Mouse (Mus musculus) stomach, embryonic 15.5 days (tissue): ENCODE data around the gene Cflar. TPM values are rescaled to one million over a fixed set of nuclear protein-coding genes. Genes with fewer than 3 reads are reported as not detected.
"Not testable (repeated sequence)": the region's sequence is repeated elsewhere in the genome, so short reads cannot be mapped to it uniquely, and the experiment has no call there.

ENCODE experiments used
- ATAC-seq: fragments of 200-750 bp; cut with Nextera tagmentation; 2 replicates; pipeline ENCODE4 v1.8.0; 2017; ENCODE audit warnings: low read depth, moderate number of reproducible peaks, moderate TSS enrichment; ENCODE audit not compliant: insufficient read depth, low FRiP score
- H3K27ac ChIP-seq: fragments of 300-500 bp; sonication (generic); 2 replicates; pipeline ENCODE4 v1.5.1; 2015; ENCODE audit warnings: mild to moderate bottlenecking, inconsistent platforms
- H3K27me3 ChIP-seq: fragments of 300-500 bp; sonication (generic); replicated peaks from 2 replicates; pipeline ENCODE4 v1.6.1; 2015; ENCODE audit warnings: inconsistent platforms
- H3K36me3 ChIP-seq: fragments of 300-500 bp; sonication (generic); 2 replicates; pipeline ENCODE4 v1.6.1; 2015; ENCODE audit warnings: inconsistent platforms
- H3K4me1 ChIP-seq: fragments of 300-500 bp; sonication (generic); 2 replicates; pipeline ENCODE4 v1.6.1; 2015; ENCODE audit warnings: inconsistent platforms
- H3K4me2 ChIP-seq: fragments of 300-500 bp; sonication (generic); 2 replicates; pipeline ENCODE4 v1.6.1; 2015; ENCODE audit warnings: mild to moderate bottlenecking, inconsistent platforms
- H3K4me3 ChIP-seq: fragments of 300-500 bp; sonication (generic); replicated peaks from 2 replicates; pipeline ENCODE4 v1.5.1; 2015; ENCODE audit warnings: inconsistent platforms
- H3K9ac ChIP-seq: fragments of 300-500 bp; sonication (generic); 2 replicates; pipeline ENCODE4 v1.6.1; 2015; ENCODE audit warnings: inconsistent platforms
- H3K9me3 ChIP-seq: fragments of 300-500 bp; sonication (generic); 2 replicates; pipeline ENCODE4 v1.6.1; 2016; ENCODE audit warnings: inconsistent platforms
- WGBS: fragments of 180-500 bp; shearing (Covaris S2); methylation state at CpG from one replicate; pipeline ENCODE4 v1.1.7; 2015; 5-methylcytosine and 5-hydroxymethylcytosine counted together
- polyA plus RNA-seq: library from polyadenylated mRNA; unstranded; fragments of >200 nt; fragmentation: Nextera tagmentation; extraction: Ambion mirVana; gene quantifications from 2 replicates; pipeline ENCODE4 v1.2.1, GENCODE M21; 2015

Cflar gene
- polyA plus RNA-seq, 1 experiment from 2014 or later: 38.2 TPM

- Histone ChIP-seq H3K4me3 (peak overlapping the region; percentile 10; the same call in 1 of the 2 replicates), H3K27ac (no peak overlapping the region), H3K9ac (no peak overlapping the region), H3K9me3 (no peaks in the 10 kb centered on the region), H3K36me3 (0 out of 2 replicates have a peak, but pooled peaks cover 2% of the 10 kb centered on the region), H3K4me2 (peak overlapping the region; percentile 39), H3K4me1 (no peaks in the 10 kb centered on the region), H3K27me3 (no peaks in the 10 kb centered on the region)
- no peak for ATAC-seq
- WGBS: 47% methylated on average over 4 of the region's 4 CpGs
Measured at GRCm38 (mm10) chr1:58796853-58797252, 85.5 kb downstream of the Cflar start.

- ATAC-seq: no peak
- Histone ChIP-seq H3K9me3 (no peaks in the 10 kb centered on the region), H3K9ac (no peak overlapping the region), H3K27ac (no peak overlapping the region), H3K4me1 (no peaks in the 10 kb centered on the region), H3K27me3 (no peaks in the 10 kb centered on the region), H3K4me3 (no peak overlapping the region), H3K4me2 (peak overlapping the region; percentile 39), H3K36me3 (0 out of 2 replicates have a peak, but pooled peaks cover 2% of the 10 kb centered on the region)
- WGBS: 69% methylated on average over 2 of the region's 2 CpGs
Measured at GRCm38 (mm10) chr1:58797370-58797769, 86.1 kb downstream of the Cflar start.

DNA sequence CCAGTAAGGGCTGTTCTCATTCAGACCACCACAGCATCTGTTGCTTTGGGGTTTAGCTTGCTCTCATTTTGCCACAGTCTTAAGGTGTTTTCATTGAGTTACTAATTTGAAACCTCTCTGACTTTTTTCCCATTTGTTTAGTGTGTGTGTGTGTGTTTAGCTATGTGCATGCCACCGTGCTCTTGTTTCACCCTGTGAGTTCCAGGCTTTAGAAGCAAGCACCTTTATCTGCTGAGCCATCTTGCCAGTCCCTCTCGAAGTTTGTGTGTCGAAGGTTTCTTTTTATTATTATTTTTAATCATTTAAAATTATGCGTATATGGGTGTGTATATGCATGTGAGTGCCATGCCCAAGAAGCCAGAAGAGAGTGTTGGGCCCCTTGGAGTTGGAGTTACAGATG, 87.6 kb downstream of the Cflar start:
- no peak for ATAC-seq
- no peaks in the 10 kb centered on the region for H3K9me3 ChIP-seq
- H3K9ac ChIP-seq: no peak overlapping the region
- H3K4me3 ChIP-seq: no peak overlapping the region
- H3K4me1 ChIP-seq: no peaks in the 10 kb centered on the region
- no peak overlapping the region for H3K27ac ChIP-seq
- H3K4me2 ChIP-seq: no peak overlapping the region
- H3K27me3 ChIP-seq: no peaks in the 10 kb centered on the region
- H3K36me3 ChIP-seq: 0 out of 2 replicates have a peak, but pooled peaks cover 2% of the 10 kb centered on the region
- 95% methylated on average over 4 of the region's 4 CpGs for WGBS

DNA sequence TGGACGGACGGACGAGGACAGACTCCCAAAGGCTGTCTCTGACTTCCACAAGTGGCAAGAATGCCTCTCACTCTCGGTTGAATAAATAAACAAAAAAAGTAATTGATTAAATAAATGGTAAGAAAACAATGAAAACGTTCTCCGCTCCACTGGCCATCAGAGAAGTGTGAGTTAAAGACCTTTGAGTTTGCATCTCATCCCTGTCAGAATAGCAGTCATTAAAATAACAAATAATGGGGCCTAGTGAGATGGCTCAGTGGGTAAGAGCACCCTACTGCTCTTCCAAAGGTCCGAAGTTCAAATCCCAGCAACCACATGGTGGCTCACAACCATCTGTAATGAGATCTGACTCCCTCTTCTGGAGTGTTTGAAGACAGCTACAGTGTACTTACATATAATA, 89.3 kb downstream of the Cflar start:
- H3K36me3 ChIP-seq, H3K27me3 ChIP-seq: not testable (repeated sequence)
- 77% methylated on average over 7 of the region's 7 CpGs for WGBS

DNA sequence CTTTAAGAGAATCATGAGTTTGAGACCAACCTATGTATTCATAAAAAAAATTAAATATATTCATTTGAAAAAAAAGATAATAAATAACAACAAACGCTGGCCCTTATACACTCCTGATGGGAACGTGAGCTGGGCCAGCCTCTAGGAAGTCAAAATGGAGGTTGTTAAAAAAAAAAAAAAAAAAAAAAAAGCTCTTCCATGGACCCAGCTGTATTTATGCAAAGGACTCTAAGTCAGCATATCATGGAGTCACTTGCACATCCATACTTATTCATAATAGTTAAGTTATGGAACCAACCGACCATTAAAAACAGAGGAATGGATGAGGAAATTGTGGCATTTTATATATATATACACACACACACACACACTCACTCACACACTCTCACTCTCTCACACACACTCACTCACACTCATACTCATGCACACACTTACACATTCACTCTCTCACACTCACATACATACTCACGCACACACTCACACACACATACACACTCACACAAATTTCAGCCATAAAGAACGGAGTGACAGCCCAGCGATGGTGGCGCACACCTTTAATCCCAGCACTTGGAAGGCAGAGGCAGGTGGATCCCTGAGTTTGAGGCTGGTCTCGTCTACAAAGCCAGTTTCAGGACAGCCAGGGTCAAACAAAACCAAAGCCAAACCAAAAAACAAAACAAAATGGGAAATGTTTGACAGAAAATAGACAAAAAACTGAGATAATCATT, 90.4 kb downstream of the Cflar start:
- no peaks in the 10 kb centered on the region for H3K27me3 ChIP-seq
- 88% methylated on average over 8 of the region's 8 CpGs for WGBS
- H3K27ac ChIP-seq: no peak overlapping the region
- no peaks in the 10 kb centered on the region for H3K9me3 ChIP-seq
- H3K4me1 ChIP-seq: no peaks in the 10 kb centered on the region
- H3K9ac ChIP-seq: no peak overlapping the region
- ATAC-seq: no peak
- H3K4me3 ChIP-seq: no peak overlapping the region
- 0 out of 2 replicates have a peak, but pooled peaks cover 2% of the 10 kb centered on the region for H3K36me3 ChIP-seq
- no peak overlapping the region for H3K4me2 ChIP-seq

More for the DNA sequence above, 89.3 kb downstream of the Cflar start:
- not testable (repeated sequence) for H3K4me1 ChIP-seq, ATAC-seq, H3K9ac ChIP-seq, H3K27ac ChIP-seq, H3K9me3 ChIP-seq, H3K4me3 ChIP-seq, H3K4me2 ChIP-seq

DNA sequence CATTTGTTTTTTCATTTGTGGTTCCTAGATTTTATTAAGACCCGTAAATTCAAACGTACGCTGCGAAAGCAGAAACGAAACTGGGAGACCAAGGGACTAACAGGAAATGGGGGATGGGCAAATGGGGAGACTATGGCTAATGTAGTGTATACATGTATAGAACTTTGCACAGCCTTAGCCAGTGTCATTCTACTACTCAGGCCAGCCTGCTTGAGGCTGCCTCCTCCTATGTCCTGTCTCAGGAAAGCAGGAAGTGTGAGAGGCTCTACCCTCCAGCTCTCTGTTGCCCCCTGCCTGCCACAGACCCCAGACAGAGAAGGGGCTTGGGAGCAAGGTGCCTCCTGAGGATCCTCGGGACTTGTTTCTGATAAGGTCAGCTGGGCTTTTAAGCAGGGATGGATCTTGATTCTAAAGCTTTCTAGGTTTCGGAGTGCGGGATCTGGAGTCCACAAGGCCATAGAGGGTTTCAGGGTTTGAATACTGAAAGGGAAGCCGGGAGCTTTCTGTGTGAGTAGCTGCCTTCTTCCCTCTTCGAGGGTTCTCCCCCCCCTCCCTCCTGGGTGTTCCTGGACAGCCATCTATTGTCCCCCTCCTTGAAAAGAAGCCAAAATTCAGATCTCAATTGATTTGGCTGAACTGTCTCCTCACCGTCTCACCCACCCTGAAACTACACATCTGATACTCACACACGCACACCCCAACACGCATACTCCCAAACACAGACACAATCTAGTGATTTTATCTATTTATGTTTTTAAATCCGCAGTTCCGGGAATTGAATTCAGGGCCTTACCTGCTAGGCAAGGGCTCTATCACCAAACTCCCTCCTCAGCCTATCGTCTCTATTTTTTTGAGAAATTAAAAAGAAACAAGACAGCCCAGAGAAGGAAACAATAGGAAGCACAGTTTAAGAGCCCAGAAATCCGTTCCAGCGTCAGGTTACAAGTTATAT, 91.3 kb downstream of the Cflar start:
- H3K4me3 ChIP-seq: no peak overlapping the region
- H3K27me3 ChIP-seq: no peaks in the 10 kb centered on the region
- no peaks in the 10 kb centered on the region for H3K4me1 ChIP-seq
- peak overlapping the region; percentile 57; the same call in 1 of the 2 replicates for H3K27ac ChIP-seq
- H3K36me3 ChIP-seq: 0 out of 2 replicates have a peak, but pooled peaks cover 2% of the 10 kb centered on the region
- 80% methylated on average over 18 of the region's 18 CpGs for WGBS
- ATAC-seq: peak; percentile 63; the same call in 1 of the 2 replicates
- no peak overlapping the region for H3K9ac ChIP-seq
- no peaks in the 10 kb centered on the region for H3K9me3 ChIP-seq
- H3K4me2 ChIP-seq: no peak overlapping the region

- H3K4me2 ChIP-seq: no peak overlapping the region
- 88% methylated on average over 6 of the region's 6 CpGs for WGBS
Measured at GRCm38 (mm10) chr1:58803531-58803930, 92.2 kb downstream of the Cflar start.

DNA sequence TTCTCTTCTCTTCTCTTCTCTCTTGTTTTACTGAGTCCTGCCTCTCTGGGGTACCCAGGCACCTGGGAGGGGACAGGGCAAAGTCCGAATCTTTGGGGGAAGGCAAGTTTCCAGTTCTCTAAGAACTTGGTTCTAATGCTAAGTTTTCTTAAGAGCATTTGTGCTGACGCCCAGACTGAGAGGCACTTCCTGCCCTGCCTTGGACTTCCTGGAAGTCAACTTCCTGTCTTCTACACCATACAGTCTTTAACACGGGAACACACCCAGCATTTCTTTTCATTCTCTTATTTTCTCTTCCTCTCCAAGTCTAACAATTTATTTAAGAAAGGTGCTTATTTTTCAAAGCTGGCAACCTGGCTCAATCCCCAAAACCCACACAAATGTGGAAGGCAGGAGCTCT, 95.3 kb downstream of the Cflar start:
- no peak overlapping the region for H3K27ac ChIP-seq
- H3K36me3 ChIP-seq: no peaks in the 10 kb centered on the region
- ATAC-seq: no peak
- no peak overlapping the region for H3K4me3 ChIP-seq
- no peak overlapping the region for H3K4me2 ChIP-seq
- WGBS: 72% methylated on average over 3 of the region's 3 CpGs
- no peaks in the 10 kb centered on the region for H3K27me3 ChIP-seq
- no peaks in the 10 kb centered on the region for H3K9me3 ChIP-seq
- no peaks in the 10 kb centered on the region for H3K4me1 ChIP-seq
- no peak overlapping the region for H3K9ac ChIP-seq

More at GRCm38 (mm10) chr1:58803531-58803930, 92.2 kb downstream of the Cflar start:
- Histone ChIP-seq H3K27ac (no peak overlapping the region), H3K4me3 (no peak overlapping the region), H3K4me1 (no peaks in the 10 kb centered on the region), H3K27me3 (no peaks in the 10 kb centered on the region), H3K9ac (no peak overlapping the region), H3K36me3 (0 out of 2 replicates have a peak, but pooled peaks cover 2% of the 10 kb centered on the region), H3K9me3 (no peaks in the 10 kb centered on the region)
- ATAC-seq: no peak

Other genes with a start within 250 kb of the Cflar start
- gene Orc2, start 206.4 kb upstream of the Cflar start, polyA plus RNA-seq: 23.3 and 27.8 TPM in 2 replicates
- gene Fam126b, start 125.2 kb upstream of the Cflar start, polyA plus RNA-seq: 7.0 and 9.0 TPM in 2 replicates
- 178 and 184 TPM in 2 replicates for gene Ndufb3, start 125.1 kb upstream of the Cflar start, polyA plus RNA-seq
- gene Als2cr12, start 15.5 kb upstream of the Cflar start, polyA plus RNA-seq: 0.18 and 0.23 TPM in 2 replicates
- 41.8 and 45.1 TPM in 2 replicates for gene Casp8, start 83.9 kb downstream of the Cflar start, polyA plus RNA-seq